Mouse (Mus musculus) forebrain, embryonic 13.5 days (tissue): ENCODE results near the gene Icam1. TPM values are rescaled to one million over a fixed set of nuclear protein-coding genes. Genes with fewer than 3 reads are reported as not detected.
"Not testable (repeated sequence)": the region's sequence is repeated elsewhere in the genome, so short reads cannot be mapped to it uniquely, and the experiment has no call there.

Source experiments
- ATAC-seq: fragments of 200-750 bp; cut with Nextera tagmentation; 2 replicates; pipeline ENCODE4 v1.8.0; 2017
- H3K27ac ChIP-seq: fragments of 300-500 bp; sonication (generic); 2 replicates; pipeline ENCODE4 v1.5.1; 2015; ENCODE audit warnings: inconsistent platforms, mild to moderate bottlenecking, moderate library complexity
- H3K27me3 ChIP-seq: fragments of 300-500 bp; sonication (generic); 2 replicates; pipeline ENCODE4 v1.6.1; 2015; ENCODE audit warnings: mild to moderate bottlenecking, inconsistent platforms
- H3K36me3 ChIP-seq: fragments of 300-500 bp; sonication (generic); 2 replicates; pipeline ENCODE4 v1.6.1; 2015; ENCODE audit warnings: mild to moderate bottlenecking, inconsistent platforms; ENCODE audit not compliant: poor library complexity, severe bottlenecking
- H3K4me1 ChIP-seq: fragments of 300-500 bp; sonication (generic); 2 replicates; pipeline ENCODE4 v1.6.1; 2015; ENCODE audit warnings: inconsistent platforms
- H3K4me2 ChIP-seq: fragments of 300-500 bp; sonication (generic); 2 replicates; pipeline ENCODE4 v1.6.1; 2015; ENCODE audit warnings: inconsistent platforms, mild to moderate bottlenecking, moderate library complexity
- H3K4me3 ChIP-seq: fragments of 300-500 bp; sonication (generic); 2 replicates; pipeline ENCODE4 v1.5.1; 2015; ENCODE audit warnings: mild to moderate bottlenecking, inconsistent platforms
- H3K9ac ChIP-seq: fragments of 300-500 bp; sonication (generic); 2 replicates; pipeline ENCODE4 v1.6.1; 2015; ENCODE audit warnings: mild to moderate bottlenecking, inconsistent platforms
- H3K9me3 ChIP-seq: fragments of 300-500 bp; sonication (generic); replicated peaks from 2 replicates; pipeline ENCODE4 v1.6.1; 2016; ENCODE audit warnings: inconsistent platforms
- WGBS: fragments of 180-500 bp; shearing (Covaris S2); methylation state at CpG from one replicate; pipeline ENCODE4 v1.1.7; 2015; 5-methylcytosine and 5-hydroxymethylcytosine counted together
- polyA plus RNA-seq: library from polyadenylated mRNA; unstranded; fragments of >200 nt; fragmentation: Nextera tagmentation; extraction: Ambion mirVana; gene quantifications from 2 replicates; pipeline ENCODE4 v1.2.1, GENCODE M21; 2015

The Icam1 gene
- polyA plus RNA-seq, 1 experiment from 2014 or later, result 2.8 TPM

- H3K9me3 ChIP-seq, H3K4me3 ChIP-seq, H3K27me3 ChIP-seq, H3K4me1 ChIP-seq, H3K36me3 ChIP-seq, H3K9ac ChIP-seq, H3K4me2 ChIP-seq, H3K27ac ChIP-seq, ATAC-seq: not testable (repeated sequence)
- WGBS, result 74% methylated on average over 1 of the region's 1 CpGs
Observed at GRCm38 (mm10) chr9:20998337-20998736, 17.4 kb upstream of the Icam1 start.

GRCm38 (mm10) chr9:21000811-21001210, 15.0 kb upstream of the Icam1 start:
- H3K4me2 ChIP-seq, result no peak overlapping the region
- no peak overlapping the region for H3K9ac ChIP-seq
- H3K36me3 ChIP-seq, result peaks cover 14% of the 10 kb centered on the region

DNA sequence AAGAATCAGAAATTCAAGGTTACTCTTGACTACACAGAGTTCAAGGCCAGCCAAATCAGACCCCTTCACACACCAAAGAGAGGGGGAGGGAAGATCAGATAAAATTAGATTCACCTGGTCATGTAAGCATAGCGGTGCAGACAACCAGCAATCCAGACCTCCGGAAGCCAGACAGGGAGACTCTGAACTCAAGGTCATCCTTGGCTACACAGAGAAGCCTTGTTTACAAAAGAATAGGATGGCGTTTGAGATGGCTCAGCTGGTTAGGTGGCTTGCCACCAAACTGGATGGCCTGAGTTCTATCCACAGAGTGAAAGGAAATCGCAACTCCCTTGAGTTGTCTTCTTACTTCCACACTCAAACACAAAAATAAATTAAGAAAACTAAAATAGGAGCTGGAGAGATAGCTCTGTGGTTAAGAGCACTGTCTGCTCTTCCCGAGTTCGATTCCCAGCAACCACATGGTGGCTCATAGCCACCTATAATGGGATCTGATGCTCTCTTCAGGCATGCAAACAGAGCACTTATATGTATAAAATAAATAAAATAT, 14.1 kb upstream of the Icam1 start:
- H3K4me2 ChIP-seq, result peak overlapping the region; percentile 86; the same call in 1 of the 2 replicates
- H3K9ac ChIP-seq, result no peak overlapping the region
- no peak overlapping the region for H3K4me3 ChIP-seq
- H3K27me3 ChIP-seq, result no peaks in the 10 kb centered on the region
- no peaks in the 10 kb centered on the region for H3K9me3 ChIP-seq
- no peak overlapping the region for H3K27ac ChIP-seq
- WGBS, result 79% methylated on average over 6 of the region's 6 CpGs
- H3K4me1 ChIP-seq, result peaks cover 11% of the 10 kb centered on the region
- ATAC-seq, result no peak
- peaks cover 22% of the 10 kb centered on the region for H3K36me3 ChIP-seq

More at GRCm38 (mm10) chr9:21000811-21001210, 15.0 kb upstream of the Icam1 start:
- Histone ChIP-seq H3K27me3 (no peaks in the 10 kb centered on the region), H3K27ac (no peak overlapping the region), H3K4me3 (no peak overlapping the region), H3K4me1 (peaks cover 11% of the 10 kb centered on the region), H3K9me3 (no peaks in the 10 kb centered on the region)
- no peak for ATAC-seq

- Histone ChIP-seq H3K9ac (peak overlapping the region; percentile 83), H3K36me3 (peaks cover 27% of the 10 kb centered on the region), H3K27ac (peak overlapping the region; percentile 68), H3K9me3 (no peaks in the 10 kb centered on the region), H3K27me3 (no peaks in the 10 kb centered on the region), H3K4me3 (peak overlapping the region; percentile 82), H3K4me1 (peaks cover 11% of the 10 kb centered on the region), H3K4me2 (peak overlapping the region; percentile 86)
- 11% methylated on average over 7 of the region's 7 CpGs for WGBS
- ATAC-seq, result no peak; the same call in 1 of the 2 replicates
Observed at GRCm38 (mm10) chr9:21002270-21002626, 13.5 kb upstream of the Icam1 start.

- Histone ChIP-seq H3K4me2 (peak within 1 kb of the TSS; percentile 86), H3K36me3 (peaks cover 33% of the 10 kb centered on the region), H3K27me3 (no peaks in the 10 kb centered on the region), H3K27ac (peak within 1 kb of the TSS; percentile 68), H3K9ac (peak within 1 kb of the TSS; percentile 83), H3K4me1 (peaks cover 11% of the 10 kb centered on the region), H3K9me3 (no peaks in the 10 kb centered on the region), H3K4me3 (peak within 1 kb of the TSS; percentile 82)
- WGBS, result under 1% methylated on average over 72 of the region's 72 CpGs
- ATAC-seq, result peak; percentile 92
Observed at GRCm38 (mm10) chr9:21002627-21003551, 12.9 kb upstream of the Icam1 start, which contains the start of gene Mrpl4. TSS of gene Mrpl4 (plus strand) at chr9:21002738.

DNA sequence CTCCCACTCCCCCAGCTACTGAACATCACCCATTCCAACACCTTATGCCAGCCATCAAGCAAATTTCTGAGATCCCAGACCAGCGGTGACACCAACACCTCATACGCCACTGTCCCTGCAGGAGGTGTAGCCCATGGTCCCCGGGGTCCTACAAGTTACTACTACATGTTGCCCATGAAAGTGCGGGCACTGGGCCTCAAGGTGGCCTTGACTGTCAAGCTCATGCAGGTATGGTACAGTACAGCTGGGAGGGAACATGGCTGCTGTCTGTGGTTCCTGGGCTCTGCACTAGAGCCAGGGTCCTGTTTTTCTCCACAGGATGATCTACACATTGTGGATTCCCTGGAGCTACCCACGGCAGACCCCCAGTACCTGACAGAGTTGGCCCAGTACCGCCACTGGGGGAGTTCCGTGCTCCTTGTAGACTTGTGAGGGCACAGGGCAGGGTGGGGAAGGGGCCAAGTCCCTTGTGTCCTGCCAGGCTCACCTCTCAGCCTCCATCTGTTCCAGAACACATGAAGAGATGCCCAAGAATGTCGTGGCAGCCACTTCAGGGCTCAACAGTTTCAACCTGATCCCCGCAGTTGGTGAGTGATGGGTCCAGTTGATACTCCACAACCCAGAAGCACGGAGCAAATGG, 8.4 kb upstream of the Icam1 start:
- peaks cover 51% of the 10 kb centered on the region for H3K36me3 ChIP-seq
- H3K9me3 ChIP-seq, result no peaks in the 10 kb centered on the region
- no peak for ATAC-seq
- H3K27me3 ChIP-seq, result peaks cover 7% of the 10 kb centered on the region
- 89% methylated on average over 10 of the region's 10 CpGs for WGBS
- peaks cover 8% of the 10 kb centered on the region for H3K4me1 ChIP-seq
- H3K4me2 ChIP-seq, result no peak overlapping the region
- H3K4me3 ChIP-seq, result no peak overlapping the region
- no peak overlapping the region for H3K27ac ChIP-seq
- no peak overlapping the region for H3K9ac ChIP-seq

DNA sequence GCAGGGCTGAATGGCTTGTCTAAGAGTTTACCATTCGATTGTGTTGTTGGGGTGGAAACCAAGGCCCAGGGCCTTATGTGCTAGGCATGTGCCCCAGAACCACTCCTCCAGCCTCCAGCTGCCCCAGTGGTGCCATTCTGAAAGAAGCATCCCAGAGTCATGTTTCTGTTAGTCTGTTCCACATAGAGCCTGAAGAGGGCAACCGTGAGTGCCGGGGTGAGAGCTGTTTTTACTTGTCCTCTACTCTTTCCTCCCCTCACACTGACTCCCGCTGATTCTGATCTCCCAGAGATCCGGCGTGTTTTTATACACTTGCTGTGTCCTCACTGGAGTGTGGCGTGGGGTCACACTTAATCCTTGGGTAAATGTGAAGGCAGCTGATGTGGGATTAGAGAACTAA, 7.8 kb upstream of the Icam1 start:
- WGBS, result 89% methylated on average over 7 of the region's 7 CpGs
- no peak overlapping the region for H3K4me2 ChIP-seq
- H3K36me3 ChIP-seq, result peaks cover 51% of the 10 kb centered on the region
- peaks cover 12% of the 10 kb centered on the region for H3K27me3 ChIP-seq
- ATAC-seq, result no peak
- H3K27ac ChIP-seq, result no peak overlapping the region
- no peak overlapping the region for H3K9ac ChIP-seq
- H3K4me1 ChIP-seq, result peaks cover 8% of the 10 kb centered on the region
- H3K9me3 ChIP-seq, result no peaks in the 10 kb centered on the region
- no peak overlapping the region for H3K4me3 ChIP-seq

DNA sequence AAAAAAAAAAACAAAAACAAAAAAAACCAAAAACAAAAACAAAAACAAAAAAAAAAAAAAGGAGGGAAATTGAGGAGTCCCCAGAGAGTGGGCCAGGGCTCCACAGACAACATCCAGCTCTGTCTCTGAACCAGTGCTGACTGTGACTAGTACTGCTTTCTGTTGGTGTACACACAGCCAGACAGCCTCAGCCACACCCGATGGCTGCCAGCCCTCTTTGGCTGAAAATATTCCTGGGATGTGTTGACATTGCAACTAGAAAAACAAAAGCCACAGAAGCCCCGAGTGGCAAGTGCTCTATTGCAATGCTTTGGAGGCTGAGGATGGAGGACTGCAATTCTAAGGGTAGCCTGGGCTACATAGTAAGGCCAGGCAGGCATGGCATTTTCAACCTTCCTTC, 5.4 kb upstream of the Icam1 start:
- WGBS, result 71% methylated on average over 2 of the region's 2 CpGs
- H3K27ac ChIP-seq, result no peak overlapping the region
- no peaks in the 10 kb centered on the region for H3K9me3 ChIP-seq
- no peak overlapping the region for H3K9ac ChIP-seq
- H3K4me1 ChIP-seq, result peaks cover 4% of the 10 kb centered on the region; the same call in 1 of the 2 replicates
- H3K27me3 ChIP-seq, result peaks cover 33% of the 10 kb centered on the region
- peaks cover 42% of the 10 kb centered on the region for H3K36me3 ChIP-seq
- H3K4me2 ChIP-seq, result no peak overlapping the region
- no peak for ATAC-seq
- H3K4me3 ChIP-seq, result no peak overlapping the region

GRCm38 (mm10) chr9:21010939-21011541, 4.7 kb upstream of the Icam1 start:
- ATAC-seq, H3K9ac ChIP-seq, H3K4me2 ChIP-seq, H3K27ac ChIP-seq, H3K4me3 ChIP-seq, H3K9me3 ChIP-seq: not testable (repeated sequence)
- WGBS, result 81% methylated on average over 9 of the region's 9 CpGs
- Histone ChIP-seq H3K4me1 (peaks cover 10% of the 10 kb centered on the region), H3K36me3 (peaks cover 35% of the 10 kb centered on the region), H3K27me3 (peaks cover 39% of the 10 kb centered on the region)

GRCm38 (mm10) chr9:21011846-21012312, 3.9 kb upstream of the Icam1 start:
- no peak overlapping the region for H3K27ac ChIP-seq
- peaks cover 28% of the 10 kb centered on the region for H3K36me3 ChIP-seq
- no peak overlapping the region for H3K9ac ChIP-seq
- peaks cover 10% of the 10 kb centered on the region for H3K4me1 ChIP-seq
- ATAC-seq, result no peak
- WGBS, result 68% methylated on average over 5 of the region's 5 CpGs
- no peaks in the 10 kb centered on the region for H3K9me3 ChIP-seq
- no peak overlapping the region for H3K4me3 ChIP-seq
- no peak overlapping the region for H3K4me2 ChIP-seq
- peaks cover 48% of the 10 kb centered on the region for H3K27me3 ChIP-seq

DNA sequence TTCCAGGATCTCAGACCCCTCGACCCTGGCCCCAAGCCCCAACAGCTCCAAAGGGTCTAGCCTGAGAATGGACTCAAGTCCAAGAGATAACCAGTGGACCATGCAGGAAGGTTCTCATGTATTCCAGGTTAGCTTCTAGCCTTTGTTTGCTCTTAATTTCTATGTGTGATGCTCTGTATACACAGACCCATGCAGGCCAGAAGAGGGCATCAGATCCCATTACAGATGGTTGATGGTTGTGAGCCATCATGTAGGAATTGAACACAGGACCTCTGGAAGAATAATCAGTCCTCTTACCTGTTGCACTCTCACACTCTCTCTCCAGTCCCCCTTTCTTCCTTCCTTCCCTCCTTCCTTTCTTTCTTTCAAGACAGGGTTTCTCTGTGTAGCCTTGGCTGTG, 3.4 kb upstream of the Icam1 start:
- Histone ChIP-seq H3K36me3 (peaks cover 23% of the 10 kb centered on the region), H3K27ac (no peak overlapping the region), H3K27me3 (peaks cover 53% of the 10 kb centered on the region), H3K9me3 (no peaks in the 10 kb centered on the region), H3K4me2 (no peak overlapping the region), H3K4me1 (peaks cover 10% of the 10 kb centered on the region), H3K9ac (no peak overlapping the region), H3K4me3 (no peak overlapping the region)
- WGBS, result 52% methylated on average over 1 of the region's 1 CpGs
- ATAC-seq, result no peak
